Mouse (Mus musculus) erythroblast, embryonic 14.5 days (primary cell): ENCODE results near the gene Serinc4.

Source experiments
- GATA1 ChIP-seq: IDR thresholded peaks from 2 replicates; pipeline ENCODE4 v1.6.1; 2012; ENCODE audit warnings: low read length, inconsistent platforms, mixed read lengths
- TAL1 ChIP-seq: IDR thresholded peaks from 3 replicates; pipeline ENCODE4 v1.6.1; 2012; ENCODE audit warnings: low read length, inconsistent platforms, mixed read lengths

- no peak for TF ChIP-seq GATA1
- TF ChIP-seq TAL1, result no peak
Observed at GRCm38 (mm10) chr2:121448136-121448535, 8.4 kb downstream of the Serinc4 start.
